Mouse (Mus musculus) megakaryocyte, embryonic 14.5 days (primary cell): ENCODE measurements around the gene Gigyf1.

ENCODE experiments used
- FLI1 ChIP-seq: IDR thresholded peaks from 2 replicates; pipeline ENCODE4 v1.6.1; 2012; ENCODE audit warnings: low read length, inconsistent platforms, mixed read lengths
- GATA1 ChIP-seq: IDR thresholded peaks from 3 replicates; pipeline ENCODE4 v1.6.1; 2012; ENCODE audit warnings: mixed read lengths, low read length, inconsistent platforms, borderline replicate concordance

- TF ChIP-seq GATA1 (no peak), FLI1 (no peak)
Observed at GRCm38 (mm10) chr5:137541768-137542540, 23.6 kb downstream of the Gigyf1 start.
